Mouse (Mus musculus) left cerebral cortex, adult 11 months (tissue): Measurements from ENCODE around the gene Anxa4.

Experiments used
- DNase-seq: peaks from one replicate; pipeline ENCODE4 v3.0.0; 2022; ENCODE audit warnings: low spot score

Gene Anxa4

GRCm38 (mm10) chr6:86800467-86800866 is 7.1 kb upstream of the Anxa4 start:
- DNase-seq: no peak

DNA sequence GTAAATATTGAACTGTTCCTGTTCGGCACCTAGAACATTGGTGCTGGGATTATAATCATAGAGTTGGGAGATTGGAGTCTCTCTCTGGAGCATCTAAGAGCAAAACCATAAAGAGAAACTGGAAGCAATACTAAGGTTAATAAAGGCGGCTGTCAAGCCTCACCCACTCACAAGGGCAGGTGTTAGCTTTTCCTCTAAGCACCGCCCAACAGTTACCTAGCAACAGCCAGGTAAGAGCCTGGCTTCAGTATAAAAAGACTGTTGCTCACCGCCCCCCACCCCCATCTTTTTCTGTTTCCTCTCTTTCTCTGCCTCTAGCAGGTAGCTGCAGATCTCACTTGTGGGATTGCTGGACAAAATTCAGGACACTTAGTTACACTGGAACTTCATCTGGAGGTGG is 4.1 kb upstream of the Anxa4 start:
- no peak for DNase-seq

DNA sequence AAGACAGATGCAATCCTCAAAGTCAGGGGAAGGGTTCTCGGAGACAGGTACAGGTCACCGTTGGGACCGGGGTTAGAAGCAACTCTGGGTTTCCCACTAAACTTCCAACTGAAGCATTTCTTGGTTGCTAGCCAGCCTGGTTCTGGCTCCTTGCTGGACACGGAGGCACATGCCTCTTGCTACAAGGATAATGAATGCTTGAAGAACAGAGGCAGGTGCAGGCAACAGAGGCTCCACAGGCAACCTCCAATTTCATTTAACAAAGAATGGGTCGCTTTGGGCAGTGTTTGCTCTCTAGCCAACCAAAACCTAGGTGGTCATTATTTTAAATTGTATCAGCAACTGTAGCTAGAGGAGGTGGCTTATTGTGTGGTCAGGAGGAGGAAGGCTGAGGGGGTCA is 573 bp upstream of the Anxa4 start:
- DNase-seq: no peak

DNA sequence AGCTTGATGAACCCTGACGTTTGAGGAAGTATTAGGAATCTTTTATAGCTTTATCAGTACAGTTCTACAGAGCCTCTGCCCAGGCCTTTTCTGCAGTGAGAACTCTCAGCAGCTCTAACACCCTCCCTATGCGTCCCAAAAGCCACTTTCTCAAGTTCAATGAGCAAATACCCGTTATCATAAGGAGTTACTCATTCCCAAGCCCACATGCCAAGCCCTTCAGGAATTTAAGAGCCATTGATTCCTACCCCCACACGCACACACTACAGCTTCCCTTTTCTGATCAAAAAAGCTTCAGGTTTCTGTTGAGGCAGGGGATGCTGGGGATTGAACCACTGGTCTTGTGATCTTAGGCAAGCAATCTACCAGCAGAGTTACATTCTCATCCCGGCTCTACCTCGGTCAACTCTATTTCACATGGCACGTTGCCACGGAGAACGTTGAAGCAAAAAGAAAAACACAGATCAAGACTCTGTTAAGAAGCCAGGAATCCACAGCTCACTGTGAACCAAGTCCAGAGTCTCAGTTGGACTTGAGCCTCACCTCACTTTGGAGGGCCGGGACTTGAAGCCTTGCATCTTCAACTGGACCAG is 2.9 kb downstream of the Anxa4 start:
- DNase-seq: no peak

GRCm38 (mm10) chr6:86788242-86788641 is 5.1 kb downstream of the Anxa4 start:
- DNase-seq: no peak

DNA sequence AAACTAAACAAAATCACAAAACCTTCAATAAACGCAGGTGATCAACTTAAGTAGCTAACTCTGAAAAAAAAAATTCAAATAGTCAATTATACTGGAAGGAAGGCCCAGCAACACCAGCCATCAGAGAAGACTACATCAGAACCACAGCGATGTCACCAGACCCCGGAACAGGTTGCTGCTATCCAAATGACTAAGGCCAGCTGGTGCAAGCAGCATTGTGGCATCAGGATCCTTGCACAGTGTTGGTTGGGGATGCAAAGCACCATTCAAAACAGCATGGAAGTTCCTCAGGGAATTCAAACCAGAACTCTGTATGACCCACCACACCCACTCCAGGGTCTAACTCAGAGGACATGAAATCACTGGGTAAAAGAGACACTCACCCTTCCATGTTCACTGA is 6.8 kb downstream of the Anxa4 start:
- DNase-seq: no peak

- no peak for DNase-seq
Measured at GRCm38 (mm10) chr6:86784739-86785138, 8.6 kb downstream of the Anxa4 start.

GRCm38 (mm10) chr6:86782342-86782741 is 11.0 kb downstream of the Anxa4 start:
- no peak for DNase-seq

GRCm38 (mm10) chr6:86781361-86781957 is 11.9 kb downstream of the Anxa4 start:
- DNase-seq: no peak

GRCm38 (mm10) chr6:86778910-86779594 is 14.3 kb downstream of the Anxa4 start:
- DNase-seq: no peak

- DNase-seq: no peak
Measured at GRCm38 (mm10) chr6:86777181-86777580, 16.2 kb downstream of the Anxa4 start.

- DNase-seq: no peak
Measured at GRCm38 (mm10) chr6:86776706-86777071, 16.7 kb downstream of the Anxa4 start.

GRCm38 (mm10) chr6:86776001-86776705 is 17.2 kb downstream of the Anxa4 start:
- no peak for DNase-seq

DNA sequence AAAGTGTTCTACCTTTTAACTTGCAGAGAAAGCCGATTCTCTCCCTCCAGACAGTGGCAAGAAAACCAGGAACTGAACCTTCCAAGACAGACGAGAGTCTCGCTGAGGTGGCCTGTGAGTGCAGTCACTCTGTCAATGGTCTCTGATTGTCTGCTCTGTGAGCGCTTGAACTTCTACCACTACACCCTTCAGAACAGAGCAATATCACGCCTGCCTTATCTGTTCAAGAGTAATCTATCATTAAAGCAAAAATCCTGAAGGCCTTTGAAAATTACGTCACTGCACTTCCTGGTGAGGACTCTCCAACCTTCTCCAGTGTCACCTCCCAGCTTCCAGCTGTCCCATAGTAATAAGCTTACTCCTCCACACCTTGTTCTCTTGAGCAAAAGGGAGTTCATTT is 18.4 kb downstream of the Anxa4 start:
- no peak for DNase-seq

DNA sequence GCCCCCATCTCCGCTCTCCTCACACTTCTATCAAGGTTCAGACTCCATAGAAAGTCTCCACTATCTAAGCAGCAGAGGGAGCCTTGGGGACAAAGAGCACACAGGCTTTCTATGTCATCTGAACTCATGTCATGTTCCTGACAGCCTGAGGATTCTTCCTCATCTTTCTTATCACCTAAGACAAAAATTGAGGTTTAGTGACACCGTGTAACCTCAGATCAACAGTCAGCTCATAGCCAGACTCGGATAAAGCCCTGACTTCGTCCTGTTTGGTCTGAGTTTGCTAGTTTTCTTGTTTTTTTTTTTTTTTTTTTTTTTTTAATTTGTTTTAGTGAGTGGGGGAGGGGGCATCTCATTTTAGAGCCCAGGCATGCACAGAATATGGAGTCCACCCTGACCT is 19.6 kb downstream of the Anxa4 start:
- DNase-seq: no peak

- no peak for DNase-seq
Measured at GRCm38 (mm10) chr6:86772631-86773030, 20.8 kb downstream of the Anxa4 start.

DNA sequence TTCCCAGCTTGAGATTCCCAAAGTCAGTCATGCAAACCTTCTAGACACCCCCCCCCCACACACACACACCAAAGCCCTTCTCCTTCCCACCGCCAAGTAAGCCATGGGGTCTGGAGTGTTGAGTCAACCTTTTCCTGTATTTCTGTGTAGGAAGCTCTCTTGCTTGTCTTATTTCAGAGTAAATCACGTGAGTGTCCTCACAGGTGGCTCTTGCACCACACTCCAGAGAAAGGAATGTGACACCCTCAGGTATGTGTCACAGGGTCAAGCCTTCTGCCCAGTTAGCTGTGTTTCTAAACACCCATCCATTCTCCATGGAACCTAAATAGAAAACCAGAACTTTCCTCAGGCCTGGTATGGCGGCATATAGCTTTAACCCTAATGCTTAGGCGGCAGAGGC is 24.4 kb downstream of the Anxa4 start:
- no peak for DNase-seq

- DNase-seq: no peak
Measured at GRCm38 (mm10) chr6:86768186-86768776, 25.1 kb downstream of the Anxa4 start.

- DNase-seq: no peak
Measured at GRCm38 (mm10) chr6:86767465-86767864, 25.9 kb downstream of the Anxa4 start.

- no peak for DNase-seq
Measured at GRCm38 (mm10) chr6:86765637-86766059, 27.7 kb downstream of the Anxa4 start.

DNA sequence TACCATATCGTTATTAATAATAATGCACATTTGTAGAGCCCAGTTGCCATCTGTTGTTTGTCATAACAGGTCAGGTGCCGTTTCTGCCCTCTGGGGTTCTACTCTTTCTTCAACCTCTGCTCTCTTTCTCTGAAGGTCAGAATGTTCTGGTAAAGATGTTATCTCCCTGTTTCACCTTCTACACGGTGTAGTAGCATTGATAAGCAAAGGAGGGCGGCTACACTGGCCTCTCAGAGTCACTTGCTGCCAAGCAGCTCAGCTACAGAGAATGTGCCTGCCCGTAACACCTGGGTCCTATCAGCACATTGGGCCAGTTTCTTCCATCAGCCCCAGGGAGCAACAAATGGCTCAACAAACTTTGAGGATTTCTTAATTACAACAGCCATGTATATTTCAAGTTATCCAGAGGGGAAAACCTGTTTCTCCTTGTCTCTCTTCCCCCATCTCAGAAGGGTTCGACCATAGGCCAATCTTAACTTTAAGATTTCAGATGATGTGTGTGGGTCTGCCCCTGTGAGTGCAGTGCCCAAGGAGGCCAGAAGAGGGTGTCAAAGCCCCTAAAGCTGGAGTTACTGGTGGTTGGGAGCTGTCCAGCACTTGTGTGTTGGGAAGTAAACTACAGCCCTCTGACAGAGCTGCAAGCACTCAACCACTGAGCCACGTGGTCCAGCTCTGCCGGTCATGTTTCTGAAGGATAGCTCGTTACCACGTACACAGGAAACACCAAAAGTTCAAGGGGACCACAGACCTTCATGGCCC is 39.1 kb downstream of the Anxa4 start:
- no peak for DNase-seq
